Mouse (Mus musculus) MEL (cell line): Measurements from ENCODE around the gene Card14. TPM values are rescaled to one million over a fixed set of nuclear protein-coding genes. Genes with fewer than 3 reads are reported as not detected.

ENCODE experiments used
- DNase-seq: peaks from one replicate; pipeline ENCODE4 v3.0.0; 2011; ENCODE audit warnings: low read depth, low spot score
- H3K27ac ChIP-seq: 2 replicates; pipeline ENCODE4 v1.5.1; 2012; ENCODE audit warnings: low read depth, mild to moderate bottlenecking, control low read depth, low read length, moderate library complexity; ENCODE audit not compliant: control insufficient read depth
- H3K27me3 ChIP-seq, 2 experiments: fragments of 150-350 bp in 1 of 2; sonication (generic) in 1 of 2; 2 replicates each; pipeline ENCODE4 v1.6.1; 2012; ENCODE audit warnings: low read length in 2 of 2, mild to moderate bottlenecking in 2 of 2, improper control_type of control experiment in 1 of 2, moderate library complexity in 1 of 2; ENCODE audit not compliant: insufficient read depth in 2 of 2, control insufficient read depth in 1 of 2
- H3K36me3 ChIP-seq, 2 experiments: 2 replicates each; pipeline ENCODE4 v1.6.1; 2012 to 2014; ENCODE audit warnings: low read length in 2 of 2, improper control_type of control experiment in 1 of 2, inconsistent platforms in 1 of 2, mild to moderate bottlenecking in 1 of 2; ENCODE audit not compliant: insufficient read depth in 2 of 2, control insufficient read depth in 1 of 2
- H3K4me1 ChIP-seq, 2 experiments: fragments of 150-350 bp in 1 of 2; sonication (generic) in 1 of 2; 2 replicates each; pipeline ENCODE4 v1.6.1; 2012; ENCODE audit warnings: low read length in 2 of 2, improper control_type of control experiment in 1 of 2, mild to moderate bottlenecking in 1 of 2; ENCODE audit not compliant: insufficient read depth in 2 of 2, control insufficient read depth in 1 of 2
- H3K4me3 ChIP-seq, 2 experiments: fragments of 150-350 bp in 1 of 2; sonication (generic) in 1 of 2; 2 replicates each; pipeline ENCODE4 v1.5.1; 2012; ENCODE audit warnings: low read depth in 2 of 2, low read length in 2 of 2, mild to moderate bottlenecking in 2 of 2, moderate library complexity in 2 of 2, control low read depth in 1 of 2, improper control_type of control experiment in 1 of 2; ENCODE audit not compliant: control insufficient read depth in 1 of 2, insufficient read depth in 1 of 2
- H3K79me2 ChIP-seq: 2 replicates; pipeline ENCODE4 v1.6.1; 2012; ENCODE audit warnings: mild to moderate bottlenecking, low read length, moderate library complexity; ENCODE audit not compliant: control insufficient read depth, poor library complexity, insufficient read depth
- H3K9ac ChIP-seq: 2 replicates; pipeline ENCODE4 v1.6.1; 2012; ENCODE audit warnings: low read depth, mild to moderate bottlenecking, control low read depth, low read length, moderate library complexity; ENCODE audit not compliant: control insufficient read depth, poor library complexity, severe bottlenecking
- H3K9me3 ChIP-seq: fragments of 150-350 bp; sonication (generic); replicated peaks from 2 replicates; pipeline ENCODE4 v1.6.1; 2012; ENCODE audit warnings: mild to moderate bottlenecking, low read length, improper control_type of control experiment, moderate library complexity; ENCODE audit not compliant: insufficient read depth
- CHD2 ChIP-seq: IDR thresholded peaks from 2 replicates; pipeline ENCODE4 v1.6.1; 2011; ENCODE audit warnings: low read length, improper control_type of control experiment
- ELF1 ChIP-seq: IDR thresholded peaks from 2 replicates; pipeline ENCODE4 v1.6.1; 2014; ENCODE audit warnings: low read depth, mild to moderate bottlenecking, inconsistent platforms, low read length, improper control_type of control experiment, moderate library complexity
- NELFE ChIP-seq: IDR thresholded peaks from 2 replicates; pipeline ENCODE4 v1.6.1; 2011; ENCODE audit warnings: low read depth, low read length, improper control_type of control experiment
- NRF1 ChIP-seq: IDR thresholded peaks from 2 replicates; pipeline ENCODE4 v1.6.1; 2014; ENCODE audit warnings: low read depth, mild to moderate bottlenecking, inconsistent platforms, low read length, improper control_type of control experiment, moderate library complexity; ENCODE audit not compliant: poor library complexity, insufficient read depth, severe bottlenecking
- SIN3A ChIP-seq: IDR thresholded peaks from 2 replicates; pipeline ENCODE4 v1.6.1; 2012; ENCODE audit warnings: low read length, improper control_type of control experiment, inconsistent platforms
- SMC3 ChIP-seq: IDR thresholded peaks from 2 replicates; pipeline ENCODE4 v1.6.1; 2011; ENCODE audit warnings: low read depth, low read length, improper control_type of control experiment
- TAL1 ChIP-seq: IDR thresholded peaks from 2 replicates; pipeline ENCODE4 v1.6.1; 2012; ENCODE audit warnings: mild to moderate bottlenecking, inconsistent platforms, low read length, moderate library complexity, mixed read lengths
- USF1 ChIP-seq: IDR thresholded peaks from 2 replicates; pipeline ENCODE4 v1.6.1; 2014; ENCODE audit warnings: low read depth, mild to moderate bottlenecking, inconsistent platforms, low read length, improper control_type of control experiment, moderate library complexity
- polyA plus RNA-seq, 2 experiments: library from polyadenylated mRNA; stranded (reverse) in 1 of 2; unstranded in 1 of 2; fragments of >175 nt in 1 of 2; fragments of >200 nt in 1 of 2; gene quantifications; 2 replicates each; pipeline versions ENCODE4 v1.2.1 to v1.2.4; 2012; ENCODE audit warnings: low replicate concordance in 2 of 2, low read depth in 1 of 2; ENCODE audit not compliant: insufficient read length in 2 of 2, insufficient read depth in 1 of 2, missing spikeins in 1 of 2
- total RNA-seq: library from RNA; depleted of rRNA; stranded (reverse); fragments of 300-350 nt; gene quantifications from 2 replicates; pipeline ENCODE4 v1.2.3, GENCODE M21; 2012

Card14 gene
- total and polyA plus RNA-seq, 3 experiments: not detected

- TF ChIP-seq SIN3A (peak; percentile 41; the same call in 1 of the 2 replicates), NRF1 (no peak)
These were observed 56.1 kb downstream of the Card14 start (continued) for GRCm38 (mm10) chr11:119363534-119364145.

GRCm38 (mm10) chr11:119375425-119375824 is 67.9 kb downstream of the Card14 start:
- Histone ChIP-seq H3K79me2 (no peaks in the 10 kb centered on the region), H3K36me3 (no peaks in the 10 kb centered on the region), H3K27me3 (no peaks in the 10 kb centered on the region; a peak in 1 of 4 replicates), H3K9ac (no peak overlapping the region), H3K4me3 (peak overlapping the region; percentile 5 to 50; a peak in 1 of 4 replicates), H3K9me3 (no peaks in the 10 kb centered on the region), H3K4me1 (peaks cover 0 to 15% of the 10 kb centered on the region in 2 experiments; a peak in 2 of 4 replicates), H3K27ac (no peak overlapping the region)
- DNase-seq: peak; percentile 66
- TF ChIP-seq NELFE: 0 out of 2 replicates have a peak, but pooled peaks have one; percentile 15
- TF ChIP-seq SMC3: no peak
- peak; percentile 63; the same call in 1 of the 2 replicates for TF ChIP-seq ELF1

DNA sequence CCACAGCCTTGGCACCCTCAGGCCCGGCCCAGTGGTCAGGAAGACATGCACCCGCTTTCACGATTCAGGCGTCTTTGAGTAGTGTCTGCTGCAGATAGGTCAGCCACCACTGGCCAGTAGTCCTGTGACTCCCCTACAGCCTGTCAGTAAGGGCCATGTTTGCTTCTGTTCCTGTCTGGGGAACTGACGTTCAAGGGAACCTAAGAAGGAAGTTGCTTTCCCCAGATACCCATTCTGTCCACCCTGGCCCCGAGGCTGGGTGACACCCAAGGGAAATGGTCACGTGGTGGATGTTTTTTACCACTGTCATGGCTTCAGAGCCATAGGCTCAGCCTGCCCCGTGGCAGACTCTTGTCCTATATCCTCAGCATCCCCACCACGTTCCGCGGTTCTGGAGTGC is 69.8 kb downstream of the Card14 start:
- DNase-seq: no peak

DNA sequence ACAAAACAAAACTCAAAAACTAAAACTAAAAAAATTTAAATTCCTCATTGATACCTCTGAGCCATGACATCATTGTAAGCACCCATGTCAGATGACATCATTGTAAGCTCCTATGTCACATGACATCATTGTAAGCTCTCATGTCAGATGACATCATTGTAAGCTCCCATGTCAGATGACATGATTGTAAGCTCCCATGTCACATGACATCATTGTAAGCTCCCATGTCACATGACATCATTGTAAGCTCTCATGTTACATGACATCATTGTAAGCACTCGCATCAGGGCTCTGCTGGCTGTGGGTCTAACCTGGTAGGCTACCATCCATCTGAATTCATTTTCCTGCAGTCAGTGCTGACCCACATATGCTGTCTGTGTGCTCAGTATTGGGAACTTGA is 71.0 kb downstream of the Card14 start:
- Histone ChIP-seq H3K27me3 (peaks cover 0 to 4% of the 10 kb centered on the region in 2 experiments; a peak in 1 of 4 replicates), H3K36me3 (no peaks in the 10 kb centered on the region)

More for the DNA sequence above, 69.8 kb downstream of the Card14 start:
- no peak overlapping the region for H3K4me3 ChIP-seq
- H3K27me3 ChIP-seq: no peaks in the 10 kb centered on the region
- no peaks in the 10 kb centered on the region for H3K36me3 ChIP-seq
- H3K9me3 ChIP-seq: no peaks in the 10 kb centered on the region
- H3K27ac ChIP-seq: no peak overlapping the region
- peaks cover 0 to 19% of the 10 kb centered on the region in 2 experiments; a peak in 2 of 4 replicates for H3K4me1 ChIP-seq
- H3K9ac ChIP-seq: no peak overlapping the region
- H3K79me2 ChIP-seq: no peaks in the 10 kb centered on the region
- TF ChIP-seq CHD2: no peak

More for the DNA sequence above, 71.0 kb downstream of the Card14 start:
- Histone ChIP-seq H3K79me2 (no peaks in the 10 kb centered on the region), H3K27ac (no peak overlapping the region), H3K4me1 (peaks cover 0 to 19% of the 10 kb centered on the region in 2 experiments; a peak in 2 of 4 replicates), H3K4me3 (no peak overlapping the region), H3K9me3 (no peaks in the 10 kb centered on the region), H3K9ac (no peak overlapping the region)
- TF ChIP-seq USF1 (peak; percentile 45; the same call in 1 of the 2 replicates), TAL1 (no peak)
- no peak for DNase-seq
